Mouse (Mus musculus) right cerebral cortex, postnatal 36 days (tissue): ENCODE measurements around the gene Fli1.

Experiments used
- DNase-seq, 2 experiments: peaks; one replicate each; pipeline ENCODE4 v3.0.0; 2022; ENCODE audit warnings: low spot score in 2 of 2, mixed read lengths in 1 of 2

The Fli1 gene

DNA sequence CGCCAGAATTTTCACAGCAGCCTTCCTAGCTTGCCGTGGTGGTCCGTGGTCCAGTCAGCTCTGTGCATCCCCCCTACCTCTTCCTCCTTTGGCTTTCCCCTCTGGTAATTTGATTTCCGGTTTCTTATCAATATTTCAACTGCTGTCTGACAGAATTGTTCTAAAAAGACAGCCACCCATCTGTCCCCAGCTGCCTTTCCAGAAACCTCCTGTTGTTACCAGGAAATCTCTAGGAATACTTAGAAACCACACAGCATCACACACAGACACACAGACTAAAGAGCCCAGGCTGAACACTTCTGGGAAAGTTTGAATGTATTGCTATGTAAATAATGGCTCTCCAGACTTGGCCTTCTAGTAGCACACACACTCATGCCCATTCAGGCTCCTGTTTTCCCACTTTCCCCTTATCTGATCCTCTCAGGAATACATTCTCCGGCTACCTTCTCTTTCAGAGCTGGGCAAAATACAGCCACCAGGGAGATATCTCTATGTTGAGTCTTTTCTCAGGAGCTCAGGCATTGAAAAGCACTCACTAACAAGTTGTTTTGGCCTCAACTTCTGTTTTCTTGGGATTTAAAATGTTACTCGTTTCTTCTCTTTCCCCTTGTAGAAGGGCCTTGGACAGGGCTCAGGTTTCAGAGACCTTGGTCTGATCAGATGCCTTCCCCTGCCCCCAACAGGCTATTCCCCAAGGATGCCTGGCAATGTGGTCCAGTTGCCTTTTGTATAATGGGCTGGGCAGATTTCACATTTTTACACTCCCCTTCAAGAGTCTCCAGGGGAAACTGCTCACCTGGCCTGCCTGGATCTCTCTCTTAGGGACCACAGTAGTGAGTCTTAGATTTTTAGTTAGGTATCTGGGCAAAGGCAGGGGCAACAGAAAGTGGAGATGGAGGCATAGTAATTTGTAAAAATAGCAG lies 7.1 kb upstream of the Fli1 start:
- DNase-seq: no peak

DNA sequence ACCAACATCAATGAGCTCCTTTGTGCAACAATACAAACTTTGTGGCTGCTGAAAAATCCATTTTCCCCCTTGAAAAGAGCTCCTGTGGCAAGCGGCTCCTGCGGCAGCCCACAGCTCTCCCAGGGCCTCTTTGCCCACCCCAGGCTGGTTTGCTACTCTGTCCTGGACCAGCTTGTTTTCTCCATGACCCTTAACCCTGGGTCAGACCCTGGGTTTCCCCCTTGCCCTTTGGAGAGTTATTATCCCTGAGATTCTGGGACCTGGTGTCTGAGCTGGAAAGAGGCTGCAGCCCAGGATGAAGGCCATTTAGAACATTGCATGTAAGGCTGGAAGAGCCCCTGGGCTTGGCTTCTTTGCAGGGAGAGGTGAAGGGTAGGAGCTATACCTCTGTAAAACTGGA lies 4.1 kb upstream of the Fli1 start:
- DNase-seq: no peak

DNA sequence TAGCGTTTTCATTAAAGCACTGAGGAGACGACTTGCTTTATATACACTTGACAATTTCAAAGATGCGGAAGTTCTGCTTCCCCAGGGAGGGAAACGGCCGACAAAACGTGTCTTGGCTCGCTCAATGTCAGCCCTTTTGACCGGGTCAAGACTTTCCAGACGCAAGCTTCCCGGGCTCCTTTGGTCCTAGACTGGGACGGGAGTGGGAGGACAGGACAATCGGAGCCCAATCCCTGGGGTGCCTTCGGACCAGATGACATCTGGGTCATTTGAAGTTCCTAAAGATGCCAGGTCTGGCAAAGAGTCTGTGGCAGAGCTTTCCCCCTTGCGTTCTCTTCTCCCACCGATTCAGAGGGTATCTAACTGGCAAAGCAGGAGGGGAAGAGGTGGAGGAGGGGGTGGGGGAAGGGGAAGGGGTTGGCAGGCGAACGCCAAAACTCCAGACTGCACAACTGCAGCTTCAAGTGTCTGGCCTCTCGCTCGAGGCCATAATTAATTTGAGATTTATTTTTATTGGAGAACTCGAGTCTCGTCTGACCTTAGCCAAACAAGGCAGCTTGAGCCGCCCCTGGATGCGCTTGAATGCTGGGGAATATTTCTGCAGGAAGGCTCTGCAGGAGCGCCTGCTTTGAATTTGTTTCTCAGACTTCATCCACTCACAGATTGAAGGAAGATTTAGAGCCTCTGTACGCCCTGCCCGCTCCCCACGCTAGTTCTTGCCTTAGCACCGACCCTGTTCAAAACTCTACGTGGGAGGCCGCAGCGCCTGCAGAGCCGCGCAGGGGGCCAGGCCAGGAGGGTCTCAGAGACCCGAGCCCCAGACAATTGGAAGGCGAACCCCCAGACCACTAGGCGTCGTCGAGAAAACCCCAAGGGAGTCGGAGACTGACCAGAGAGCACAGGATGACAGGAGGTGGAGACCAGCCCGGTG lies 2.3 kb upstream of the Fli1 start:
- no peak for DNase-seq

DNA sequence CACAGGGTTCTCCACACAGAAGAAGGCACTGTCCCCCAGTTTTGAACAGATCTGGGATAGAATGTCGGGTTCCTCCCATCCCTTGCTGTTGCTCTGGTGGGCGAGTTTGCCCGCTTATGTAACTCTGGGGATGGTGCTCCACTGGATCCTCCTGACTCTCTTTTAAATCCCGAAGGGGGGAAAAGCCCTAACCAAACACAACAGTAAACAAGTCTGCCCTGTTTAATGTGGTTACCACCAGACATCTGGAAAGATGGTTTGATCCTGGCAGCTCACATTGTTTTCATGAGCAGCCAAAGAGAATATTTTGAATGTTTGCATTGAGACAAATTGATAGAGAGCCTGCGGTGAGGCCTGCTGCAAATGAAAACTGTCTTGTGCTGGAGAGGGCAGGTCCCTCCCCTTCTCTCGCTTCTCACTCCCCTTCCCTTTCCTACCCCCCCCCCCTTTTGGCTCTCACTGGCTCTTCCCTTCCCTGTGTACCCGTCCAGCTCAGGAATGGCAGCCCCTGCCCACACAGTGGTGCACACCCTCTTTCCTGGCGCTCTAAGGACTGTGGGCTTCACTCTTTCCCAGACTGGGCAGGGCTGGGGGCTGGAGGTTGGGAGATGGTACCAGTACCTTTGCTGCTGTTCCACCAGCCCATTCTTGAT lies 1.4 kb upstream of the Fli1 start:
- no peak for DNase-seq

DNA sequence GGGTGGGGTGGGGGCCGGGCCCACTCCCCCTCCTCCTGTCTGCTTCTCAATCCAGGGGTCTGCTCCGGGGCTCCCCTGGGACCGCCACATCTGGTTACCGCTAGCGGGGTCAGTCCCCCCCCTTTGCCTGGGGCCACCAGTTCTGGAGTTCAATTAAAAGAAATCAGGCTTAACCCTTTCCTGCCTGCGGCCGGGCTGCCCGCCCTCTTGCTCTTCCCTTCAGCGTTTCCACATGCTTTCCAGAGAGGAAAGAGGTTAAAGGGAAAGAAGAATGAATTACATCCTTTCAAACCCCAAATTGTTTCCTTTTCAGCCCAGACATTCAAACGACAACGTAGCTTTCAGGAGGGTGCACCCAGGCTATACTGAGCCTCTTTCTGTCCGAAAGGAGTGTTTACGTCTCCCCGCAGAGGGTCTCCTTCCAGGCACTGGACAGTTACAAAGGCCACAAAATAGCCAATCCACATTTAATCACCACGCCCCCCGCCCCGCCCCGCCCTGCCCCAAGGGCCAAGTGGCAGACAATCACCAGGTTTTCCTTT lies 450 bp upstream of the Fli1 start:
- DNase-seq: no peak

DNA sequence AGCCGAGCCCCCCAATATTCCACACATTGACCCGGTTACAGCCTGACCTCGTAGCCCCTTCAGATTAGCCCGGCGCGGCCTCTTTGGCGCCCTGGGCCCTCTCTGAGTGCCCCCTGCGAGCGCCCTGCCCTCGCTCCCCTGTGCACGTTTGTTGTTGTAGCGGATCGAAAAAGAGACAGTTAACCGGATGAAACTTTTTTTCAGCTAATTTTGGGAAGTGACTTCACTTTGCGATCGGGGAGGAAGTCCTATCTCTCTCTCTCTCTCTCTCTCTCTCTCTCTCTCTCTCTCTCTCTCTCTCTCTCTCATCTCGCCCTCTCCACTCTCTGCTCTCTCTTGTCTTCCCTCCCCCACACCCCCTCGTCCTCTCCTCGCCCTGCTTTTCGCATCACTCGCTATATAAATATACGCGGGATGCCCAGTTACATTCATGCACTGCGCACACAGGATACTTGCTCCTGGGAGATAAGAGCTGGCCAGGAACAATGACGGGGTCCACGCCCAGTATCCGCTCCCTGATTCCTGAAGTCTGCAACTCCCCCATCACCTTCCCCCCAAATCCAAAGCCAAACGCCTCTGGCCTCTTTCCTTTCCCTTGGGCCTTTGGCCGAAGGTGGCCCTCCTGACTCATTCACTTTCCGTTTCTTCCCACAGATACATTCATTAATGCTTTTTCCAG lies 1.3 kb downstream of the Fli1 start:
- DNase-seq: no peak

DNA sequence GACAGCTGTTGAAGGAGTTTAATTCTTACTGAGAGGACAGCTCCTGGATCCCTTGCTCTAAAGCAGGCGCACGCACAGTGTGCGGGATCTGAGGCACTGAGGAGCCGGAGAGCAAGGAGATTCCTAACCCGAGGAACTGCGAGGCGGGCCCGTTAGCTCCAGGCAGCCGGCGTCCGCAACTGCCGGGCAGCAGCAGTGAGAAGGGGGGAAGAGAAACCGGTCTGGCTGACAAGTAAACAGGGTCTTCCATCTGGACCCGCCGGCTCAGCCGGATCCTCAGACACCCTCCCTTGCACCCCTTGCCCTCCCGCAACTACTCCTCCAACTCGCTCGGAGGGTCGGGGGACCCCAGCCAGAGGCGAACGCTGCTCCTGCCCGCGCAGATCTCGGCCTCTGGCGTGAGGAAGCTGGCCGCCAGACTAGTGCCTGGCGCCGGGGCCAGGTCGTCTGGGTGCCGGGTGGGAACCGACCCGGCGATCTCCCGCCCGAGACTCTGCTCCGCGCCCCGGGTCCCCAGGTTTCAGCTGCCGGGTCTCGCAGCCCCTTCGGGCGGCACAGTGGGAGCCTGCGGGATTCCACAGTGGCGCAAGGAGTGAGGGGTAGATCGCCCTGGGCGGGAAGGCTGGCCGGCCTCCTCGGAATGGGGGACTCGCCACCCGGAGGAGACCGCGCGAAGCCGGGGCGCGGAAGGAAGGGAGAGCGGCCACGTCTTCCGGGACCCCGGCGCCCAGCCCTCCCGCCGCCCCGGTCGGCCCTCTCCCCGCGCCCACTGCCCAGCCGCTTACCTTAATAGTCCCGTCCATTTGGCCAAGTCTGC lies 2.0 kb downstream of the Fli1 start:
- DNase-seq: no peak

DNA sequence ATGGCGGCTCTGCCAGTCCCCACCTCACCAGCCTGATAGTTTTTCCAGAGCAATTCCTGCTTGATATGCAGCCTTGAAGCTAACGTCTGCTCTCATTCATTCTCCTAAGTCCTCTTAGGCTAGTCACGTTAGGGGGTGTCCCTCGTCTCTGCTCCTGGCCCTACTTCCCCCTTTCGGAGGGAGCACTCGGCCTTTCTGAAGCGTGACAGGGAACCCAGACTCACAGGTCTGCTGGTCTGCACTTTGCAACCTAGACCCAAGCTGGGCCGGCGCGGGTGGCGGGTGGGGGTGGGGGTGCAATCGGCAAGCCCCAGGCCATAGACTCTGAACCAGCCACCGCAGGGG lies 2.6 kb downstream of the Fli1 start:
- DNase-seq: no peak

DNA sequence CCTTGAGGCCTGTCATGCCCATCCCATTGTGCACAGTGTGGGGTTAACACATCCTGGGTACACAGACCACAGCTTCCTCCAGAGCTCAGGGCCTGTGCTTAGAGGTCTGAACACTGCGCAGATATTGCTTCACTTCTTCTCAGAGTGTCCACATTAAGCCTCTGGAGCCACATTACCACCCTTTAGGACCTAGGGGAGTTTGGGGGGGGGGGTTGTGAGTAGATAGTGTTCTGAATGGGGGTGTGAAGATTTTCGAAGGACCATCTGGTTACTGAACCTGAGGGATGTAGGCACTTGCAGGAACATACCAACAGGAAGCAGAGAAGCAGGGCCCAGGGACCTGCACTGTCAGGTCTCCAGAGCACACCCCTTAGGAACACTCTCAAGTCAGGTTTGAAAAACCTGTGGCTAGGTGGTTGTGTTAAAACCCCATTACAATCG lies 3.3 kb downstream of the Fli1 start:
- no peak for DNase-seq

DNA sequence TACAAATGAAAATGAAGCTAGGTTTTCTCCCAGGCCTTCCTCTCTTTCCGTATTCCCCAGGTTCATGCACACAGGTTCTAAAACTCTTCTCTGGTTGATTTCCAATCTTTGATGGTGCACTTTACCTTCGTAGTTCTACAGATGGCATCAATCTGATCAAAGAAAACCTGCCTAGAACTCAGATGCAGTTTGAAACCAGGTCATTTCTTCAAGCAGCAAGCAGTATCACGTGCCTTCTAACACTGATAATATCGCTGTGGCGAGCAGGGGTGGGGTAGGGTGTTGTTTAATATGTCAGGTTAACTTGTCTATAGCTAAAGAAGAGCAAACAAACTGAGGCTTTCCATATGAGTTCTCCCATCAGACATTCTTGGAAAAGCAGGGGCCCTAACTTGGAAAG lies 4.5 kb downstream of the Fli1 start:
- DNase-seq: no peak

DNA sequence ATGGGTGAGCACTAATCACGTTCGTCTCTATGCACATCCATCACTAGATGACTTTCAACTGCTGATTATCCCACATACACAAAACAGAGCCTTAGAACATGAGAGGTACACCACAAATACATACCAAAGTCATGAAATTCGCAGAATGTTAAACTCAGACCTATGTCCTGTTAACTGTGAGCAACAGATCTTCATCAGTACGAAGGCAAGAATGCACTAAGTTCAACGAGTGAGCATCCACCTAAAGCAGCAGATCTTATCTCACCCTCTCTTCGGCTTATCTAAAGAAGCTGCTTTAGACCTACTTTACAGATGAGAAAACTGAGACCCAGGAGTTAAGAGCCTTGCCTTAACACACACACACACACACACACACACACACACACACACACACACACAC lies 5.0 kb downstream of the Fli1 start:
- DNase-seq: no peak

DNA sequence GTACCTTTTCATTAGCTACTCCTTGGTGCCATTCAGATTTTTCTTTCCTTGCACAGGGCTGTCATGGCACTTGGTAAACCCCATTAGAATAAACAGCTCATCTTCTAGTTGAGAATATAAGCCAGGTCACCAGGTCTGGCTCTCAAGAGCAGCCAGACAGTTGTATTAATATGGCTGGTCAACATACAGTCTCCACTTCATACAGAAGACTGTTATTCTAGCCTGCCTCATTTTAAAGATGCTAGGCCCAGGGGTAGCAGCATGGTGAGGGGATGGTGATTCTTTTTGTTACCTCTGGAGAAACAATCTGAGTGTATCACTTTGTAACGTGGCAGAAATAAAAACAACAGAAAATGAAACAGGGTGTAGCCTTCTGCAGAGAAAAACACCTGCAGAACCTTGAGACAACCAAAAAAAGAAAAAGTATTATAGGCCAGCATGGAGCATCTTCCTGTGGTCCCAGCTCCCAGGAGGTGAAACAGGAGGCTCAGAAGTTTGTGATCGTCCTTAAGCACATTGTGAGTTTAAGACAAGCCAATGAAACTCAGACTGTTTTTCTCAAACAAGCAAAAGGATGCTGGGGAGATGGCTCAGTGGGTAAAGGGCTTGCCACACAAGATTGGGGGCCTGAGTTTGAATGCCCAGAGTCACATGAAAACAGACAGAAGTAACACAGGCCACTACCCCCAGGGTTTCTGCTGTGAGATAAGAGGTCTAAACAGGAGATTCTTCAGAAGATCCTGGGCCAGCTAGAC lies 7.3 kb downstream of the Fli1 start:
- DNase-seq: no peak

DNA sequence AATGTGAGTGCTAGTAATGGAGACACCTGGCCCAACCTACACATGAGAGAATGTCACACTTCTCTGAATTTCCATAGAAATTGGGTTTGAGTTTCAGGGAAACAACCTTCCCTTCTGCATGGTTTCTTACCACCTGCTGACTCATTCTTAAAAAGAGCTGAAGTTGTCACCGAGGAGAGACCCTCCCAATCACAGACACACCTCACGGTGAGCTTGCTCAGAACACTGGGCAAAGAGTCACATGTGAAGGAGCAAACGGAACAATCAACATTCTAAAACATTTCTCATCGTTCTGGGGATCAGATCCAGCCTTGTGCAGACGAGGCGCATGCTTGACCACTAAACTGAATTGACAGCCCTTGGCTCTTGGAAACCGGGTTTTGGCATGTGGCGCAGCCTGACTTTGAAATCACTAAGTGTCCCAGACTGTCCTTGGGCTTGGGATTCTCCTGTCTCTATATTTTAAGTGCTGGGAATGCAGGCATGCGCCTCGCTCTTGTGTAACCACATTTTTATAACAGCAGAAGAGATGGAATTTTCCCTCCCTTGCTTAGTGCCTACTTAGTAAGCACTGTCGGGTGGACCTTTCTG lies 8.5 kb downstream of the Fli1 start:
- DNase-seq: no peak

DNA sequence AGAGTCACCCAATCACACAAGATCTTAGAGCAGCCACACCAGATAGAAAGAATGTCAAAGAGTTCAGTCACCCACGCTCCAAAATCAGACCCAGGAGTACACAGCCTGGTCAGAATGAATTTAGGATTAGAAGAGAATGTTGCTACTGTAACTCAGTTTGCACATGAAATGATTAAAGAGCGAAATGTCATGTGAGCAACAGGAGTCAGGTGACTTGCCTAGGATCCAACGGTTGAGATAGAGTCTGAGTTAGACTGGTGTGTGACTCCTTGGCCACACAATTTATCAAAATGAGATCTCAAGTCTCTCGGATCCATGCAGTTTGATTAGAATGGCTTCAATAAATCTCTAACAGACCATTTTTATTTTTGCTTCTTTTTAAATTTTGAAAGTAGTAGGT lies 11.1 kb downstream of the Fli1 start:
- DNase-seq: no peak

DNA sequence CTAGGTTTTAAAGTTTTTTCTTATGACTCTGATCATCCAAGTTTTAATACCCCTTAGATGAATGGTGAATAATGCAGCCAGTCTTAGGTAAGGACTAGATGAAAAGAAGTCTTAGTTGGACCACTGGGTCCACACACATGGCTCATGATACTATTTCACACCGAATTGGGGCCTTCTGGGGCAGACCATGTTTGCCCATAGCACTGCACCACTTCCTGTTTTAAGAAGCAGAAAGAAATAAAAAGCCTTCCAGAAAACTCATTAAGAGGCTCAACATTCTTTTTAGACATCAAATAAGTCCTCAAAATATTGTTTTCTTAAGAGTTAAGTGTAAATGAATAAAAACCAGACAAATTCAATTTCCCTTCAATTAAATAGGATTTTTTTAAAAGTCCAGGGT lies 11.7 kb downstream of the Fli1 start:
- no peak for DNase-seq

DNA sequence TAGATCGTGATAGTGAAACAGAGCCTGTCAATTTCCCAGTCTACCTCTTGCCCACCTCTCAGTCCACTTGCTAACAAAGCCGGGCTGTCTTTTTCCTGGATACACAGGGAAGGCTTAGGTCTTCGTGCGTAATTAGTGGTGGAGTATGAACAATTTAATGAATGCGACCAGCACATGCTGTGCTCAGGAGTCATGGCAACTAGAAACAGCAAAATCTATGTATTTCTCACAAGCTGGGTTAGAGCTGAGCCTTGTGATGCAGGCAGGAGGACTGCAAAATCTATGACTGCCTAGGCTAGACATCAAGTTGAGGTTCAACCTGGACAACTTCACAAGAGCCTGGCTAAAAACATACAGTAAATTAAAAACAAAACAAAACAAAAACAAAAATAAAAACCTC lies 12.5 kb downstream of the Fli1 start:
- no peak for DNase-seq

DNA sequence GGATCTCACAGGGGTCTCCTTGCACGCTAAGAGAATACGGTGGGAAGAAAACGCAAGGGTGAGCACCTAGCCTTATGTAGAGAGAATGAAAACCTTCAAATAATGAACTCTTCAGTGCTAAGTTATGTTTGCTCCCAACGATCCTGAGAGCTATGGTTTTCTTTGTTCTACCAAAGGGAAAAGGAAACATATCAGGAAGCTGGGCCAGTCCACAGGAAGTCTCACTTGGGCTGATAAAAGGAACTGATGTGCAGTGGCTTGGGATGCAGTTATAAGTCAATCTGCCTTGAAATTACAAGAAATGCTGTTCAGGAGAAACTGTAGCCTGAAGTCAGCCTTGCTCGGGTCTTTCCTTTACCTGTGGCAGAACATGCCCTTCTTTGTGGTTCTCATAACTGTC lies 13.1 kb downstream of the Fli1 start:
- no peak for DNase-seq

DNA sequence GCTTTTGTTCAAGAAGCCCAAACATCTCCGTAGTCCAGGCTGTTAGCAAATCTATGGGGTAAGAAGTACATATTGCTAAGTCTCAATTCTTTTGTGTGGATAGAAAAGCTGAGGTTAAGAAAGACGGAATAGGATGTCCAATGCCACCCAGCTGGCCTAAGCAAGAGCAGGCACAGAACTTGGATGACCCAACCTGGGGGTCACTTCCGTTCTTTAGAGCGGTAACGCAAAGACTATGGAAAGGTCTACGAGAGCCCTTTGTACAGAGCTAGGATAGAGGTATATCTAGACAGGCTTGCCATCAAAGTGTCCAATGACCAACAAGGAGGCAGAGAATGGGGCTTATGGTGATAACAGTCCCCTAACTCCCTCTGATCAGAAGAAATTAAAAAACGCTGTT lies 15.3 kb downstream of the Fli1 start:
- no peak for DNase-seq

DNA sequence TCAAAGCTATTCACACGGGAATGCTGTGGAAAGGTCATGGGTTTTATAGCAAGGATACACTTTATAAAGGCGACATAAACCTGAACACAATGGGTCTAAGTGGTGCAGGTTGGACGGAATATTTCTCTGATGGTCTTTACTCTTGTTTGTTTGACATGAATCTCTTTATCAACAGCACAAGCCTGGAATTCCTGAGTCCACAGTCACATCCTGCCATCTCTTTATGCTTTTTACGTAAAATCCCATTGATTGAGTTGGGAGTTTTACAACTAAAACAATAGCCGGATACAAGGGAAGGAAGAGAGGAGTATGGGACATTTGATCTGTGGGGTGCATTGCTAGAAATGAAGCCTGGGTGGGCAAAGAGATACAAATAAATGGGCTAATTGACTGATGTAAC lies 16.9 kb downstream of the Fli1 start:
- DNase-seq: no peak
